Mouse (Mus musculus) CH12.LX (cell line): Measurements from ENCODE around the gene Ces2e. TPM values are rescaled to one million over a fixed set of nuclear protein-coding genes. Genes with fewer than 3 reads are reported as not detected.
"Not testable (repeated sequence)": the region's sequence is repeated elsewhere in the genome, so short reads cannot be mapped to it uniquely, and the experiment has no call there.

Source experiments
- DNase-seq: peaks from one replicate; pipeline ENCODE4 v3.0.0-alpha.2; 2013; ENCODE audit errors: extremely low read depth
- H3K27ac ChIP-seq: 2 replicates; pipeline ENCODE4 v1.5.1; 2012; ENCODE audit warnings: low read depth, mild to moderate bottlenecking, control low read depth, moderate library complexity; ENCODE audit not compliant: insufficient read depth
- H3K27me3 ChIP-seq: replicated peaks from 2 replicates; pipeline ENCODE3; 2012; ENCODE audit warnings: inconsistent platforms
- H3K36me3 ChIP-seq, 2 experiments: replicated peaks in 1 of 2; 2 replicates each; pipeline versions ENCODE3 to v1.6.1; 2012; ENCODE audit warnings: inconsistent platforms in 1 of 2, low read length in 1 of 2, mild to moderate bottlenecking in 1 of 2, mixed read lengths in 1 of 2, moderate library complexity in 1 of 2; ENCODE audit not compliant: control insufficient read depth in 1 of 2, insufficient read depth in 1 of 2
- H3K4me1 ChIP-seq, 2 experiments: 2 replicates each; pipeline ENCODE4 v1.6.1; 2012; ENCODE audit warnings: inconsistent platforms in 1 of 2, moderate library complexity in 1 of 2; ENCODE audit not compliant: insufficient read depth in 2 of 2, control insufficient read depth in 1 of 2
- H3K4me2 ChIP-seq: 2 replicates; pipeline ENCODE4 v1.6.1; 2012; ENCODE audit warnings: low read depth, mild to moderate bottlenecking, control low read depth; ENCODE audit not compliant: poor library complexity, insufficient read depth, severe bottlenecking
- H3K4me3 ChIP-seq, 3 experiments: fragments of 150-350 bp in 1 of 3; sonication (generic) in 1 of 3; replicated peaks in 1 of 3; 2 replicates each; pipeline versions ENCODE3 to v1.5.1; 2011 to 2012; ENCODE audit warnings: low read depth in 2 of 3, low read length in 2 of 3, mild to moderate bottlenecking in 2 of 3, moderate library complexity in 2 of 3, control low read depth in 1 of 3, improper control_type of control experiment in 1 of 3, inconsistent platforms in 1 of 3, mixed read lengths in 1 of 3; ENCODE audit not compliant: poor library complexity in 1 of 3
- H3K79me2 ChIP-seq: replicated peaks from 2 replicates; pipeline ENCODE4 v1.6.1; 2012; ENCODE audit warnings: mild to moderate bottlenecking, moderate library complexity; ENCODE audit not compliant: control insufficient read depth, poor library complexity, insufficient read depth, severe bottlenecking; ENCODE audit errors: extremely low read depth
- H3K9ac ChIP-seq: 2 replicates; pipeline ENCODE4 v1.6.1; 2012; ENCODE audit warnings: low read depth, mild to moderate bottlenecking, control low read depth, moderate library complexity; ENCODE audit not compliant: insufficient read depth
- H3K9me3 ChIP-seq: replicated peaks from 2 replicates; pipeline ENCODE3; 2012; ENCODE audit warnings: low read length, inconsistent platforms, mixed read lengths
- CHD1 ChIP-seq: IDR thresholded peaks from 2 replicates; pipeline ENCODE4 v1.6.1; 2012; ENCODE audit warnings: low read depth, low read length, improper control_type of control experiment, inconsistent platforms
- CHD2 ChIP-seq: IDR thresholded peaks from 2 replicates; pipeline ENCODE4 v1.6.1; 2011; ENCODE audit warnings: low read length, improper control_type of control experiment
- E2F4 ChIP-seq: IDR thresholded peaks from 2 replicates; pipeline ENCODE4 v1.6.1; 2011; ENCODE audit warnings: low read depth, low read length, improper control_type of control experiment; ENCODE audit not compliant: insufficient replicate concordance
- GABPA ChIP-seq: IDR thresholded peaks from 2 replicates; pipeline ENCODE4 v1.6.1; 2012; ENCODE audit warnings: low read depth, low read length, improper control_type of control experiment, inconsistent platforms; ENCODE audit not compliant: insufficient replicate concordance
- JUN ChIP-seq: IDR thresholded peaks from 2 replicates; pipeline ENCODE4 v1.6.1; 2011; ENCODE audit warnings: low read depth, mild to moderate bottlenecking, low read length, improper control_type of control experiment, moderate library complexity; ENCODE audit not compliant: insufficient read depth
- JUND ChIP-seq: conservative IDR thresholded peaks from 2 replicates; pipeline ENCODE4 v1.6.1; 2011; ENCODE audit warnings: low read depth, low read length, improper control_type of control experiment
- MAFK ChIP-seq: IDR thresholded peaks from 2 replicates; pipeline ENCODE4 v1.6.1; 2011; ENCODE audit warnings: low read length, improper control_type of control experiment; ENCODE audit not compliant: insufficient replicate concordance
- MXI1 ChIP-seq: IDR thresholded peaks from 2 replicates; pipeline ENCODE4 v1.6.1; 2011; ENCODE audit warnings: mild to moderate bottlenecking, low read depth, low read length, improper control_type of control experiment
- MYC ChIP-seq: IDR thresholded peaks from 2 replicates; pipeline ENCODE4 v1.6.1; 2011; ENCODE audit warnings: low read depth, mild to moderate bottlenecking, improper control_type of control experiment, low read length
- NRF1 ChIP-seq: IDR thresholded peaks from 2 replicates; pipeline ENCODE4 v1.6.1; 2014; ENCODE audit warnings: low read depth, mild to moderate bottlenecking, inconsistent platforms, low read length, improper control_type of control experiment, moderate library complexity
- PAX5 ChIP-seq: IDR thresholded peaks from 2 replicates; pipeline ENCODE4 v1.6.1; 2012; ENCODE audit warnings: low read length, inconsistent platforms, mixed read lengths
- POLR2A ChIP-seq: IDR thresholded peaks from 2 replicates; pipeline ENCODE4 v1.6.1; 2011; ENCODE audit warnings: low read depth, mild to moderate bottlenecking, improper control_type of control experiment, low read length
- POLR2AphosphoS2 ChIP-seq: IDR thresholded peaks from 2 replicates; pipeline ENCODE4 v1.6.1; 2011; ENCODE audit warnings: low read depth, low read length, improper control_type of control experiment
- RAD21 ChIP-seq: IDR thresholded peaks from 2 replicates; pipeline ENCODE4 v1.6.1; 2011; ENCODE audit warnings: low read depth, mild to moderate bottlenecking, low read length, improper control_type of control experiment, moderate library complexity
- TBP ChIP-seq: conservative IDR thresholded peaks from 2 replicates; pipeline ENCODE4 v1.6.1; 2011; ENCODE audit warnings: low read depth, low read length, improper control_type of control experiment
- UBTF ChIP-seq: IDR thresholded peaks from 2 replicates; pipeline ENCODE4 v1.6.1; 2012; ENCODE audit warnings: low read depth, mild to moderate bottlenecking, inconsistent platforms, low read length, improper control_type of control experiment, moderate library complexity
- USF1 ChIP-seq: IDR thresholded peaks from 2 replicates; pipeline ENCODE4 v1.6.1; 2014; ENCODE audit warnings: low read depth, mild to moderate bottlenecking, inconsistent platforms, low read length, improper control_type of control experiment
- ZKSCAN1 ChIP-seq: IDR thresholded peaks from 2 replicates; pipeline ENCODE4 v1.6.1; 2012; ENCODE audit warnings: low read depth, inconsistent platforms, low read length, improper control_type of control experiment, borderline replicate concordance
- ZMIZ1 ChIP-seq: IDR thresholded peaks from 2 replicates; pipeline ENCODE4 v1.6.1; 2012; ENCODE audit warnings: low read depth, mild to moderate bottlenecking, inconsistent platforms, low read length, improper control_type of control experiment
- ZNF384 ChIP-seq: IDR thresholded peaks from 2 replicates; pipeline ENCODE4 v1.6.1; 2012; ENCODE audit warnings: low read depth, low read length, improper control_type of control experiment, inconsistent platforms
- dilution Hi-C: fragments of 300-500 bp; cut with MboI; formaldehyde crosslinking; loops from 2 replicates; pipeline ENCODE4 v1.14.3; 2020; ENCODE audit warnings: low sequenced_read_pairs; ENCODE audit not compliant: extremely low pct_unique_long_range_greater_than_20kb, extremely low pct_ligation_motif_present
- in situ Hi-C: fragments of 300-500 bp; cut with MboI; formaldehyde crosslinking; loops from 3 replicates; pipeline ENCODE4 v1.14.3; 2019; ENCODE audit warnings: low sequenced_read_pairs, low pct_ligation_motif_present, low pct_unique_long_range_greater_than_20kb, mixed read lengths
- polyA plus RNA-seq: library from polyadenylated mRNA; unstranded; fragments of >175 nt; gene quantifications from 2 replicates; pipeline ENCODE4 v1.2.1, GENCODE M21; 2012; ENCODE audit warnings: low read depth; ENCODE audit not compliant: insufficient read length
- total RNA-seq, 2 experiments: library from RNA; depleted of rRNA; stranded (reverse); fragments of 300-350 nt in 1 of 2; fragments of >200 nt in 1 of 2; gene quantifications; 2 replicates each; pipeline ENCODE4 v1.2.3; 2012 to 2014

Gene Ces2e
- total and polyA plus RNA-seq, 3 experiments, result 0.11 TPM; not detected in 2

- H3K27ac ChIP-seq, result no peak overlapping the region
- peaks cover 0 to 5% of the 10 kb centered on the region in 2 experiments; a peak in 1 of 4 replicates for H3K4me1 ChIP-seq
- no peak overlapping the region for H3K4me2 ChIP-seq
- in situ Hi-C loops, result loop anchor here (25.0 kb wide), 1 partner anchor 145 kb away; no protein-coding TSS in a partner anchor
- no peaks in the 10 kb centered on the region for H3K27me3 ChIP-seq
- H3K9ac ChIP-seq, result no peak overlapping the region
- no peak overlapping the region for H3K4me3 ChIP-seq
- H3K79me2 ChIP-seq, result no peaks in the 10 kb centered on the region
- dilution Hi-C loops, result no loop called here
- no peak for DNase-seq
- no peak for TF ChIP-seq MAFK
- no peak for TF ChIP-seq CHD2
- TF ChIP-seq TBP, result no peak
- no peak for TF ChIP-seq E2F4
- no peak for TF ChIP-seq MYC
- TF ChIP-seq ZMIZ1, result no peak
- no peak for TF ChIP-seq JUND
- TF ChIP-seq GABPA, result no peak
- no peak for TF ChIP-seq POLR2A
- no peak for TF ChIP-seq ZNF384
- TF ChIP-seq UBTF, result no peak
- TF ChIP-seq RAD21, result no peak
- no peak for TF ChIP-seq ZKSCAN1
- no peak for TF ChIP-seq PAX5
- TF ChIP-seq POLR2AphosphoS2, result no peak
- TF ChIP-seq MXI1, result no peak
- no peak for TF ChIP-seq USF1
- no peak for TF ChIP-seq CHD1
- TF ChIP-seq JUN, result no peak
- TF ChIP-seq NRF1, result no peak
- TF ChIP-seq, all 38 proteins: peak for 0
- no peaks in the 10 kb centered on the region for H3K9me3 ChIP-seq
- H3K36me3 ChIP-seq, result no peaks in the 10 kb centered on the region
Observed at GRCm38 (mm10) chr8:104907111-104907510, 18.9 kb upstream of the Ces2e start.

- H3K9ac ChIP-seq, H3K79me2 ChIP-seq, H3K4me2 ChIP-seq, H3K4me3 ChIP-seq, DNase-seq, dilution Hi-C loops, H3K9me3 ChIP-seq, H3K27ac ChIP-seq, H3K4me1 ChIP-seq, H3K27me3 ChIP-seq, H3K36me3 ChIP-seq: not testable (repeated sequence)
- in situ Hi-C loops, result loop anchor here (25.0 kb wide), 1 partner anchor 147 kb away; no protein-coding TSS in a partner anchor
Observed at GRCm38 (mm10) chr8:104909021-104909420, 17.0 kb upstream of the Ces2e start.

GRCm38 (mm10) chr8:104909651-104910050 lies 16.4 kb upstream of the Ces2e start:
- H3K4me2 ChIP-seq, H3K27ac ChIP-seq, DNase-seq, H3K4me1 ChIP-seq, dilution Hi-C loops, H3K79me2 ChIP-seq, H3K4me3 ChIP-seq, H3K9ac ChIP-seq, H3K27me3 ChIP-seq, H3K36me3 ChIP-seq, H3K9me3 ChIP-seq: not testable (repeated sequence)
- in situ Hi-C loops, result loop anchor here (25.0 kb wide), 1 partner anchor 147 kb away; no protein-coding TSS in a partner anchor
